Mouse (Mus musculus) cerebellum, adult 11 months (tissue): Measurements from ENCODE around the gene Pabpc1l.

Experiments used
- DNase-seq: peaks from one replicate; pipeline ENCODE4 v3.0.0; 2022

The Pabpc1l gene

GRCm38 (mm10) chr2:164089508-164089907, 64.3 kb downstream of the Pabpc1l start:
- DNase-seq: no peak

GRCm38 (mm10) chr2:164094152-164094551, 68.9 kb downstream of the Pabpc1l start:
- DNase-seq: no peak

GRCm38 (mm10) chr2:164098603-164099250, 73.5 kb downstream of the Pabpc1l start:
- peak; percentile 55 for DNase-seq
